Comparison of ENCODE assay signal across 8 mouse cellular contexts in genomic region chr11:67010430-67010829, GRCm38 (mm10). TPM values are rescaled to one million over a fixed set of nuclear protein-coding genes. Genes with fewer than 3 reads are reported as not detected.
DNase-seq lines count a peak whose midpoint lies in the region; ATAC-seq and TF ChIP-seq lines count a peak whose summit lies in the region.

No protein-coding gene starts in this region.

- 0 out of 2 replicates have a peak overlapping the region, but pooled peaks have one; percentile 14 for H3K4me2 ChIP-seq in heart, embryonic 12.5 days
- 0 out of 2 replicates have a peak overlapping the region, but pooled peaks have one; percentile 24 for H3K4me2 ChIP-seq in intestine, embryonic 15.5 days (replicated peaks)
- H3K4me2 ChIP-seq in stomach, postnatal 0 days (replicated peaks; ENCODE audit: low read depth), result no peak overlapping the region

- no peaks in the 10 kb centered on the region for H3K9me3 ChIP-seq in heart, embryonic 12.5 days (replicated peaks)
- H3K9me3 ChIP-seq in intestine, embryonic 15.5 days, result no peaks in the 10 kb centered on the region
- H3K9me3 ChIP-seq in stomach, postnatal 0 days (ENCODE audit: control insufficient read depth, low read length), result no peaks in the 10 kb centered on the region

- WGBS in heart, embryonic 12.5 days, result 8% methylated on average over 8 of the region's 8 CpGs
- WGBS in intestine, embryonic 15.5 days, result 6% methylated on average over 8 of the region's 8 CpGs
- 2% methylated on average over 8 of the region's 8 CpGs for WGBS in stomach, postnatal 0 days

- intact Hi-C loops in heart, postnatal 36 days (cut with DNase I), result no loop called here

- no peak for TF ChIP-seq EP300 in stomach, postnatal 0 days (optimal IDR thresholded peaks at IDR 0.05)

- H3K27me3 ChIP-seq in heart, embryonic 12.5 days (replicated peaks), result no peaks in the 10 kb centered on the region
- H3K27me3 ChIP-seq in intestine, embryonic 15.5 days (replicated peaks), result no peaks in the 10 kb centered on the region
- no peaks in the 10 kb centered on the region for H3K27me3 ChIP-seq in stomach, postnatal 0 days (ENCODE audit: control insufficient read depth, insufficient read depth, low read length)

- peak; percentile 55 for TF ChIP-seq CTCF in stomach, postnatal 0 days (IDR thresholded peaks at IDR 0.05; ENCODE audit: low read depth)

- no peak overlapping the region for H3K27ac ChIP-seq in heart, embryonic 12.5 days (ENCODE audit: poor library complexity, severe bottlenecking)
- H3K27ac ChIP-seq in intestine, embryonic 15.5 days, result no peak overlapping the region
- H3K27ac ChIP-seq in stomach, postnatal 0 days (replicated peaks), result no peak overlapping the region

- H3K4me3 ChIP-seq in heart, embryonic 12.5 days, result no peak overlapping the region
- H3K4me3 ChIP-seq in intestine, embryonic 15.5 days (replicated peaks), result no peak overlapping the region
- H3K4me3 ChIP-seq in stomach, postnatal 0 days (ENCODE audit: low read depth, low read length), result no peak overlapping the region

- peaks cover 11% of the 10 kb centered on the region for H3K4me1 ChIP-seq in heart, embryonic 12.5 days (replicated peaks)
- 0 out of 2 replicates have a peak, but pooled peaks cover 2% of the 10 kb centered on the region for H3K4me1 ChIP-seq in intestine, embryonic 15.5 days (replicated peaks)
- no peaks in the 10 kb centered on the region for H3K4me1 ChIP-seq in stomach, postnatal 0 days (replicated peaks; ENCODE audit: control insufficient read depth, insufficient read depth)

- no peak overlapping the region for H3K9ac ChIP-seq in heart, embryonic 12.5 days
- no peak overlapping the region for H3K9ac ChIP-seq in intestine, embryonic 15.5 days
- no peak overlapping the region for H3K9ac ChIP-seq in stomach, postnatal 0 days (ENCODE audit: low read length)

- DNase-seq in heart, postnatal 36 days, result no peak
- peak; percentile 26 for DNase-seq in CD4-positive helper T cell, adult 2 months (ENCODE audit: low read depth, low spot score)
- DNase-seq in embryo, embryonic 10.5 days (ENCODE audit: low spot score), result peak; percentile 66
- DNase-seq in stomach, postnatal 0 days (ENCODE audit: low spot score), result peak; percentile 34
- no peak for DNase-seq in layer of hippocampus, postnatal 14 days (ENCODE audit: low spot score in 2 of 2)
- DNase-seq in testis, postnatal 14 days (ENCODE audit: low spot score), result no peak

- no peaks in the 10 kb centered on the region for H3K36me3 ChIP-seq in heart, embryonic 12.5 days
- H3K36me3 ChIP-seq in intestine, embryonic 15.5 days, result no peaks in the 10 kb centered on the region
- H3K36me3 ChIP-seq in stomach, postnatal 0 days (ENCODE audit: control insufficient read depth, insufficient read depth, low read length), result no peaks in the 10 kb centered on the region

- no peak for ATAC-seq in heart, embryonic 12.5 days (ENCODE audit: insufficient number of reproducible peaks, low FRiP score)
- ATAC-seq in intestine, embryonic 15.5 days, result peak; percentile 45; the same call in 1 of the 2 replicates
- peak; percentile 63; the same call in 1 of the 2 replicates for ATAC-seq in stomach, postnatal 0 days (ENCODE audit: low FRiP score, low TSS enrichment)

RNA-seq across cellular contexts. Expression of gene Tmem220, which starts 14.5 kb away (rescaled TPM):
- 1.3 TPM in 2 replicates for polyA plus RNA-seq in heart, embryonic 12.5 days (2016; fragmentation: Nextera tagmentation; extraction: Ambion mirVana)
- total RNA-seq in heart, postnatal 36 days (2021), result 1 to 10 TPM; 1.5 to 1.9 TPM
- 2.7 and 3.0 TPM in 2 replicates for polyA plus RNA-seq in intestine, embryonic 15.5 days (2015; fragmentation: Nextera tagmentation; extraction: Ambion mirVana)
- 3.7 and 4.9 TPM in 2 replicates for polyA plus RNA-seq in stomach, postnatal 0 days (2015; fragmentation: Nextera tagmentation; extraction: Ambion mirVana)
- total RNA-seq in layer of hippocampus, postnatal 14 days (2021), result under 1 TPM; 0.24 to 0.67 TPM

RNA-seq across cellular contexts. Expression of gene Adprm, which starts 42.0 kb away (rescaled TPM):
- polyA plus RNA-seq in heart, embryonic 12.5 days (2016; fragmentation: Nextera tagmentation; extraction: Ambion mirVana), result 20.1 and 21.2 TPM in 2 replicates
- total RNA-seq in heart, postnatal 36 days (2021), result 10 to 100 TPM; 12.5 to 16.3 TPM
- 20.8 and 24.2 TPM in 2 replicates for polyA plus RNA-seq in intestine, embryonic 15.5 days (2015; fragmentation: Nextera tagmentation; extraction: Ambion mirVana)
- polyA plus RNA-seq in stomach, postnatal 0 days (2015; fragmentation: Nextera tagmentation; extraction: Ambion mirVana), result 17.3 and 17.4 TPM in 2 replicates
- total RNA-seq in layer of hippocampus, postnatal 14 days (2021), result 10 to 100 TPM; 19.8 to 22.2 TPM

RNA-seq across cellular contexts. Expression of gene Sco1, which starts 42.0 kb away (rescaled TPM):
- 24.3 and 25.8 TPM in 2 replicates for polyA plus RNA-seq in heart, embryonic 12.5 days (2016; fragmentation: Nextera tagmentation; extraction: Ambion mirVana)
- 10 to 100 TPM; 17.9 to 21.2 TPM for total RNA-seq in heart, postnatal 36 days (2021)
- 19.5 and 20.7 TPM in 2 replicates for polyA plus RNA-seq in intestine, embryonic 15.5 days (2015; fragmentation: Nextera tagmentation; extraction: Ambion mirVana)
- 14.5 and 15.2 TPM in 2 replicates for polyA plus RNA-seq in stomach, postnatal 0 days (2015; fragmentation: Nextera tagmentation; extraction: Ambion mirVana)
- 1 to 10 TPM; 8.4 to 8.5 TPM for total RNA-seq in layer of hippocampus, postnatal 14 days (2021)

RNA-seq across cellular contexts. Expression of gene Tmem238l, which starts 54.0 kb away (rescaled TPM):
- polyA plus RNA-seq in heart, embryonic 12.5 days (2016; fragmentation: Nextera tagmentation; extraction: Ambion mirVana), result 0.28 TPM in 1 of 2 replicates, not detected in the other
- not detected for total RNA-seq in heart, postnatal 36 days (2021)
- 1.2 and 1.9 TPM in 2 replicates for polyA plus RNA-seq in intestine, embryonic 15.5 days (2015; fragmentation: Nextera tagmentation; extraction: Ambion mirVana)
- polyA plus RNA-seq in stomach, postnatal 0 days (2015; fragmentation: Nextera tagmentation; extraction: Ambion mirVana), result 21.4 and 24.8 TPM in 2 replicates
- not detected for total RNA-seq in layer of hippocampus, postnatal 14 days (2021)

Comparison
In these comparisons a context has a peak if more than half of its experiments do, and no peak if none do; other contexts are left out.
1. DNase-seq: peak in CD4-positive helper T cell, adult 2 months (single experiment), embryo, embryonic 10.5 days (single experiment) and stomach, postnatal 0 days (single experiment); none in heart, postnatal 36 days (0 of 2), layer of hippocampus, postnatal 14 days (0 of 2) and testis, postnatal 14 days (single experiment).